Mouse (Mus musculus): ENCODE data around the gene Ephx1. TPM values are rescaled to one million over a fixed set of nuclear protein-coding genes. Genes with fewer than 3 reads are reported as not detected.
A peak's percentile ranks its signal among the peaks of the same experiment; 100 is the strongest.
"Not testable (repeated sequence)": the region's sequence is repeated elsewhere in the genome, so short reads cannot be mapped to it uniquely, and the experiment has no call there.

Gene Ephx1
- polyA plus RNA-seq, 1 experiment from 2014 or later: 2.8 TPM

DNA sequence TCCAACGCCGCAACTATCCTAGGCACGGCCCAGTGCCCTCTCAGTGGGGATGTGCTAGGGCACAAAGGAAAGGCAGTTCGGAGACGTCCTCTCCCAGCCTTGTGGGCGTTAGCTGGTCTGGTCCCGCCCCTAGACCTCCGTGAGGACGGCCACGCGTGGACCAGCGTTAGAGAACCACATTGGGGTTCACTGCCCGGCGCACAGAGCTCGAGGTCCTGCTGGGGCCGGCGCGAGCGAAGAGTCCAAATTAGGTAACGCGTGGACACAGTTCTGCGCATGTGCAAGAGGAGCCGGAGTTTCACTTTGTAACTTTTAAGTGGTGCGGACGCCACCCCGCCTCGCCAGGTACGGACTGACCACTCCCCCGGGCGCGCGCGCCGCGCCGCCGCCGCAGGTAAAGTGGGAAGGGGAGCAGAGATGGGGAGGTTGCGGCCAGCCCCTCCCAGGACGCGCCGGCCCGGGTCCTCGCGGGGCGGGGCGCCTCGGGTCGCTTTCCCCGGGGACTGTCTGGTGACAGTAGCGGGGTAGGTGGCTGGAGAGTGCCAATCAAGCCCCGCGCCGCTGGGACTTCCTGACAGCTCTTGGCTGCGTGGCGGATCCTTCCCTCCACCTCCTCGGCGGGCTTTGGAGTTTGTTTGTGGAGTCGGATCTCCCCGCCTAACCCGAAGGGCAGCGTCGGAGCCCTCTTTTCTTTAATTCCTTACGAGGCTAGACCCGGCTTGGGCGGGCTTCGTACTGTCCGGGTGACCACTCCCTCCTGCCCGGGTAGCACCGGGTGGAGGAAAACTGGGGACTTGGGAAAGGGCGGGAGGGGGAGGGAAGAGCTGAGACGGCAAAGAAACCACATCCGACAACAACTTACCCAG is 78.3 kb downstream of the Ephx1 start, which contains the start of gene Tmem63a:
TSS of gene Tmem63a (plus strand) at position 179 of the 866 bp plus-strand sequence.
- WGBS: under 1% methylated on average over 73 of the region's 73 CpGs
- H3K9me3 ChIP-seq: no peaks in the 10 kb centered on the region
- peaks cover 56% of the 10 kb centered on the region for H3K27me3 ChIP-seq (replicated peaks)

DNA sequence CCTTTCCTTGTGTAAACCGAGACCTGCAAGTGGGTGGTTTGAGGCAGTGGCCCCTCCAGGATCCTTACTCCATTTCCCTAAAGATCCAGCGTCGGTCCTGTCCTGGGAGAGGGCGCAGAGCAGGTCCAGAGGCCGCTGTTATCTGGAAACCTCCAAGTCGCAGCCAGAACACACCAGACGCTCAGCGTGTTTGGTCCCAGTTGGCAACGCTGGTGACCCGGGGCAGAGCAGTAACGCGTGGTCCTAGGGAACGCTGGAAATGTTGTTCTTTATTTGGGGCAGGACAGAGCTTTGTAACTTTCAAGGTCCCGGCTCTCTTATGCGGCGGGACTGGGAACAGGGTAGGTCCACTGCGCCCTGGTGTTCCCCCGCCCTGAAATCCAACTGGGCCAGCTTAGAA is 79.0 kb downstream of the Ephx1 start:
- no peak; the same call in 1 of the 2 replicates for ATAC-seq (ENCODE audit: low FRiP score, low read depth)
- no peaks in the 10 kb centered on the region for H3K9me3 ChIP-seq
- no peaks in the 10 kb centered on the region for H3K36me3 ChIP-seq
- H3K9ac ChIP-seq: peak overlapping the region; percentile 57
- H3K4me1 ChIP-seq: peaks cover 24% of the 10 kb centered on the region
- H3K27me3 ChIP-seq (replicated peaks): peaks cover 62% of the 10 kb centered on the region
- 2% methylated on average over 18 of the region's 18 CpGs for WGBS
- H3K27ac ChIP-seq: no peak overlapping the region
- H3K4me2 ChIP-seq (replicated peaks): peak overlapping the region; percentile 96
- H3K4me3 ChIP-seq: peak overlapping the region; percentile 64

More for the DNA sequence above, 78.3 kb downstream of the Ephx1 start, which contains the start of gene Tmem63a:
- Histone ChIP-seq H3K36me3 (no peaks in the 10 kb centered on the region), H3K27ac (no peak within 1 kb of the TSS), H3K4me2 (replicated peaks) (peak within 1 kb of the TSS; percentile 96), H3K4me1 (peaks cover 24% of the 10 kb centered on the region), H3K9ac (peak within 1 kb of the TSS; percentile 57), H3K4me3 (peak within 1 kb of the TSS; percentile 64)
- ATAC-seq (ENCODE audit: low FRiP score, low read depth): peak; percentile 67

DNA sequence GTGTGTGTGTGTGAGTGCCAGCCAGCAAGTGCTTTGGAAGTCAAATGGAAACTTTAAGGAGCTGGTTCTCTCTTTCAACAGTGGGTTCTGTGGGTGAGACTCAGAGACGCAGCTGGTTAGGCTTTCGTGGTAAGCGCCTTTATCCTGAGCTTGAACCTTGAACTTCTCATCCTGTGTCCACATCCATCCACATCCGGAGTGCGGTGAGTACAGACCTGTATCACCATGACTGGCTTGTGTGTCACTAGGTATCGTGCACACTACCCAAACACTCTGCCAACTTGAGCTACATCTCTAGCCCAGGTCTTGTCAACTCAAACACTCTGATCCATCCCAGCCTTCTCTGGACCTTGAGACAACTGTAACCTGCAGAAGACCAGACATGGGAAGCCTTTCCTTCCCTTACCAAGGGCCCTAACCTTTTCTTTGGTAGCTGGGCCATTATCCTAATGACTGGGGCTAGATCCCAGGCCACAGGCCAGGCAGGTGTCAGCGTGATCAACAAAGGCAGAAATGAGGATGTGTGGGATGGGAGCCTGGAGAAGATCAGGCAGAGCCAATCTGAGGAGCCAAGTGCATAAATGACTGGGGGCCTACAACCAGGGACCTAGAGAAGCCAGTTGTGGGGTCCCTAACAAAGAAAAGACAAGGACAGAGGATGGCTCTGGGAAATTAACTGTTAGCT is 79.8 kb downstream of the Ephx1 start:
- ATAC-seq (ENCODE audit: low FRiP score, low read depth): no peak
- no peaks in the 10 kb centered on the region for H3K36me3 ChIP-seq
- no peak overlapping the region for H3K4me3 ChIP-seq
- peaks cover 69% of the 10 kb centered on the region for H3K27me3 ChIP-seq (replicated peaks)
- peak overlapping the region; percentile 96 for H3K4me2 ChIP-seq (replicated peaks)
- no peak overlapping the region for H3K27ac ChIP-seq
- 82% methylated on average over 7 of the region's 7 CpGs for WGBS
- H3K9me3 ChIP-seq: no peaks in the 10 kb centered on the region
- peaks cover 21% of the 10 kb centered on the region for H3K4me1 ChIP-seq
- no peak overlapping the region for H3K9ac ChIP-seq

DNA sequence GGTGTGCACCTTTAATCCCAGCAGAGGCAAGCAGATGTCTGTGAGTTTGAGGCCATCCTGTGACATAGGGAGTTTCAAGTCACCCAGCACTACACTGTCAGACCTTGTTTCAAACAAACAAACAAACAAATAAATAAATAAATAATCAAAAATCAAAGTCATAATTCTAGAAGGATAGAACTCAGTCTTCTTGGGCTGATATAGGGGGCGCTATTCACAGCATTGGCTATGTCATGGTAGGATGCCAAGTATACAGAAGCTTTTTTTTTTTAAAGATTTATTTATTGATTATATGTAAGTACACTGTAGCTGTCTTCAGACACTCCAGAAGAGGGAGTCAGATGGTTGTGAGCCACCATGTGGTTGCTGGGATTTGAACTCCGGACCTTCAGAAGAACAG is 81.9 kb downstream of the Ephx1 start:
- not testable (repeated sequence) for H3K9ac ChIP-seq; H3K4me3 ChIP-seq; H3K36me3 ChIP-seq; H3K9me3 ChIP-seq; ATAC-seq (ENCODE audit: low FRiP score, low read depth); H3K4me2 ChIP-seq (replicated peaks); H3K27ac ChIP-seq
- WGBS: 84% methylated on average over 2 of the region's 2 CpGs
- Histone ChIP-seq H3K27me3 (replicated peaks) (peaks cover 80% of the 10 kb centered on the region), H3K4me1 (peaks cover 16% of the 10 kb centered on the region)

DNA sequence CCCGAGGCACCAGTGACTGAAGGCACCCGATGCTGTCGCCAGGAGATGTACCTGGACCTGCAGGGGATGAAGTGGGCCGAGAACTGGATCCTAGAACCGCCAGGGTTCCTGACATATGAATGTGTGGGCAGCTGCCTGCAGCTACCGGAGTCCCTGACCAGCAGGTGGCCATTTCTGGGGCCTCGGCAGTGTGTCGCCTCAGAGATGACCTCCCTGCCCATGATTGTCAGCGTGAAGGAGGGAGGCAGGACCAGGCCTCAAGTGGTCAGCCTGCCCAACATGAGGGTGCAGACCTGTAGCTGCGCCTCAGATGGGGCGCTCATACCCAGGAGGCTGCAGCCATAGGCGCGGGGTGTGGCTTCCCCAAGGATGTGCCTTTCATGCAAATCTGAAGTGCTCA is 83.1 kb downstream of the Ephx1 start:
- H3K4me2 ChIP-seq (replicated peaks); H3K4me3 ChIP-seq; H3K27ac ChIP-seq; H3K9me3 ChIP-seq; ATAC-seq (ENCODE audit: low FRiP score, low read depth); H3K9ac ChIP-seq; H3K36me3 ChIP-seq: not testable (repeated sequence)
- peaks cover 22% of the 10 kb centered on the region for H3K4me1 ChIP-seq
- 15% methylated on average over 13 of the region's 13 CpGs for whole genome bisulfite sequencing
- H3K27me3 ChIP-seq (replicated peaks): peaks cover 76% of the 10 kb centered on the region

DNA sequence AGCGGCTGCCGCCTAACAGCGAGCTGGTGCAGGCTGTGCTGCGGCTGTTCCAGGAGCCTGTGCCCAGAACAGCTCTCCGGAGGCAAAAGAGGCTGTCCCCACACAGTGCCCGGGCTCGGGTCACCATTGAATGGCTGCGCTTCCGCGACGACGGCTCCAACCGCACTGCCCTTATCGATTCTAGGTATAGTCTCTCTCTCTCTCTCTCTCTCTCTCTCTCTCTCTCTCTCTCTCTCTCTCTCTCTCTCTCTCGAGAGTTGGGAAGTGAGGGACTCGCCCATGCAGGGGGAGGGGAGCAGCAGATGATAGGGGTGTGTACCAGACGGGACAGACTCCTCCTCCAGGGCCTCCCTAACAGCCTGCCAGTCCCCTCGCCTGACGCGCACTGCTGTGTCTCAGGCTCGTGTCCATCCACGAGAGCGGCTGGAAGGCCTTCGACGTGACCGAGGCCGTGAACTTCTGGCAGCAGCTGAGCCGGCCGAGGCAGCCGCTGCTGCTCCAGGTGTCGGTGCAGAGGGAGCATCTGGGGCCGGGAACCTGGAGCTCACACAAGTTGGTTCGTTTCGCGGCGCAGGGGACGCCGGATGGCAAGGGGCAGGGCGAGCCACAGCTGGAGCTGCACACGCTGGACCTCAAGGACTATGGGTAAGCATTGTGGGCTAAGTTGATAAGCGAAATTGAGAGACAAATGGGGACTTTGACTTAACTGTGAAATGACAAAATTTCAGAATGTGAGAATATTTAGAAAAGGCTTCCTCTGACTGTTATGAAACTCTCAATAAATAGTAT is 83.9 kb downstream of the Ephx1 start:
- Histone ChIP-seq H3K4me3 (peak overlapping the region; percentile 5; the same call in 1 of the 2 replicates), H3K27me3 (replicated peaks) (peaks cover 69% of the 10 kb centered on the region), H3K4me1 (peaks cover 19% of the 10 kb centered on the region), H3K4me2 (replicated peaks) (peak overlapping the region; percentile 51)
- not testable (repeated sequence) for H3K36me3 ChIP-seq, H3K27ac ChIP-seq, H3K9ac ChIP-seq, H3K9me3 ChIP-seq
- peak; percentile 46; the same call in 1 of the 2 replicates for ATAC-seq (ENCODE audit: low FRiP score, low read depth)
- WGBS: 2% methylated on average over 40 of the region's 41 CpGs

DNA sequence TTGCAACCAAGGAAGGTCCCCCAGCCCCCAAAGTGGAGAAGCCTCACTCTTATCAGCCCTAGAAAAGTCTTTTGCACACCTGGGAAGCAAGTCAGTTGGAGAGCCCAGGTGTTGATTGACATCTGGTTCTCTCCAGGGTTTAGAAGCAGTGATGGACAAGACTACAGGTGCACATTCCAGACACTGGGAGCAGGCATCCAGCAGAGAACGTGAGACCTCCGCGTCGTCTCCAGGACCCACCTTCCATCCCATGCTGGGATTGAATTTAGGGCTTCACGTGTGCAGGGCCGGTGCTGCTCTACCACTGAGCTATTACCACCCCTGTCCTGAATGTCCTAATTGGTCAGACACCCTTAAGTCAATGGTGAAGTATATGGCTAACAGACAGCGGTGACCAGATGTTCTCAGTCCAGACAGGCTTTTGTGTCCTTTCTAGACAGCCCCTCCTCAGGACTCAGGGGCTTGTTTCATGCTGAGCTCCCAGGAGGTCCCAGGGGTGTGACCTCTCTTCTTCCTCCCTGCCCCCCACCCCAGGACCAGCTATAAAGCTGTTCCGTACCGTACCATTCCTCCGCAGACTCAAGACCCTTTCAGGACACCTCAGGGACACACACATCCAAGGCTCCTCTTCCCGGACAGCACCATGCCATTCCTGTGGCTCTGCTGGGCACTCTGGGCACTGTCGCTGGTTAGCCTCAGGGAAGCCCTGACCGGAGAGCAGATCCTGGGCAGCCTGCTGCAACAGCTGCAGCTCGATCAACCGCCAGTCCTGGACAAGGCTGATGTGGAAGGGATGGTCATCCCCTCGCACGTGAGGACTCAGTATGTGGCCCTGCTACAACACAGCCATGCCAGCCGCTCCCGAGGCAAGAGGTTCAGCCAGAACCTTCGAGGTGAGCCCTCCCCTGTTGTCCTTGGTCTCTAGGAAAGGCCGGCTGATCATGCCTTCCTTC is 86.0 kb downstream of the Ephx1 start, which contains the start of gene Lefty1:
TSS of gene Lefty1 (plus strand) at position 556 of the 953 bp plus-strand sequence.
- Histone ChIP-seq H3K9me3 (no peaks in the 10 kb centered on the region), H3K4me2 (replicated peaks) (no peak within 1 kb of the TSS), H3K27ac (no peak within 1 kb of the TSS), H3K27me3 (replicated peaks) (peaks cover 48% of the 10 kb centered on the region), H3K4me3 (no peak within 1 kb of the TSS), H3K9ac (no peak within 1 kb of the TSS), H3K36me3 (no peaks in the 10 kb centered on the region), H3K4me1 (peaks cover 10% of the 10 kb centered on the region; the same call in 1 of the 2 replicates)
- no peak for ATAC-seq (ENCODE audit: low FRiP score, low read depth)
- 8% methylated on average over 21 of the region's 21 CpGs for WGBS

DNA sequence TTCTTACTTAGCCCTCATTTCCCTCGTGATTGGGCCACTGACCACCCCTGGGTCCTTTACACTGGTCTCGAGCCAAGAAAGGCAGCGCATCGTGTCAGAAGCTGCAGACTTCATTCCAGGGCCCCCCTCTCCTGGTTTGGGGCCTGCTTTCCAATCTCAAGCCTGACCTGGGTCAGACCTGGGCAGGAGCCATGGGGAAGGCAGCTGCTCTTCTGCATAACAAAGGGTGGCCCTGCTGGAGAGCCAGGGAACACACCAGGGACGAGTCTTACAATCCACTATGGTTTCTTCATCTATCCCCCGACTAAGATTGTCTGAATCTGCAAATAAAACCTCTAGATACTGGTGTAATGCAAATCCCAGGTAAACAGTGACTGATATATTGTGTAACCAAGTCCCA is 87.0 kb downstream of the Ephx1 start:
- no peak overlapping the region for H3K9ac ChIP-seq
- H3K27ac ChIP-seq: no peak overlapping the region; the same call in 1 of the 2 replicates
- H3K36me3 ChIP-seq: no peaks in the 10 kb centered on the region
- no peak overlapping the region for H3K4me2 ChIP-seq (replicated peaks)
- peak; percentile 51; the same call in 1 of the 2 replicates for ATAC-seq (ENCODE audit: low FRiP score, low read depth)
- WGBS: 7% methylated on average over 6 of the region's 6 CpGs
- no peak overlapping the region for H3K4me3 ChIP-seq
- peaks cover 48% of the 10 kb centered on the region for H3K27me3 ChIP-seq (replicated peaks)
- H3K4me1 ChIP-seq: peaks cover 10% of the 10 kb centered on the region; the same call in 1 of the 2 replicates
- H3K9me3 ChIP-seq: no peaks in the 10 kb centered on the region

DNA sequence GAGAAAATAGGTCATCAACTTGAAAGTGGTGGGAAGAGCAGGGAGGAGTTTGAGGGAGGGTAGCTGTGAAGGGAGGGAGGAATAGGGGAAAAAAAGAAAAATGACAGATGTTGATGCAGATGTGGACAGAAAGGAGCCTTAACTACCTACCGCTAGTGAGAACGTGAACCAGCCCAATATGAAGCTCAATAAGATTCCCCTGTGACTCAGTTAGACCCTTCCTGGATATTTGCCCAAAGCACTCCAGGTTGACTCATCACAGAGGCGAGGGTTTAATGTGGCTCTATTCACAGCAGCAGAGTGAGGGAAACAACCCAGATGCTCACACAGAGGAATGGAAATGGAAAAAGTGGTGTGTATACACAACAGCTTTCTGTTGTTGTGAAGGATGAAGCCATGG is 89.6 kb downstream of the Ephx1 start:
- Histone ChIP-seq H3K4me1 (peaks cover 10% of the 10 kb centered on the region; the same call in 1 of the 2 replicates), H3K4me3 (no peak overlapping the region), H3K36me3 (no peaks in the 10 kb centered on the region), H3K9me3 (no peaks in the 10 kb centered on the region), H3K27me3 (replicated peaks) (peaks cover 29% of the 10 kb centered on the region), H3K4me2 (replicated peaks) (no peak overlapping the region), H3K27ac (no peak overlapping the region), H3K9ac (no peak overlapping the region)
- no peak for ATAC-seq (ENCODE audit: low FRiP score, low read depth)
- 79% methylated on average over 3 of the region's 3 CpGs for WGBS

DNA sequence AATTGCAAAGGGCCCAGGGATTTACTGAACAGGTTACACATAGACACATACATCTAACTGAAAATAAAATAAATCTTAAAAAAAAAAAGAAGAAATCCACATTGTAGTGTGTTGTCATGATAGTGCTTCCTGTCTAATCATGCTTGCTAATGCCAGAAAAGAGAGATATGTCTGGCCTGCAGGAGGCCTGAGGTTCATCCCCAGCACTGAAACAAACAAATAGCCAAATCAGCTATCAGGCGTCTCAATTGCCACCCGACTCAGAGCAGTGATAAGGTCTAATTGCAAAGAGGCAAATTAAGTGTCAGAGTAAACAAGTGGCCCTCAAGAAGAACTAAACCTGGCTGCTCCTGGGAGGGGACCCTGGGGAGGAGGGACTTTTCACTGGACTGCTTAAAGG is 91.1 kb downstream of the Ephx1 start:
- ATAC-seq (ENCODE audit: low FRiP score, low read depth): no peak
- Histone ChIP-seq H3K9me3 (no peaks in the 10 kb centered on the region), H3K4me3 (no peak overlapping the region), H3K4me1 (peaks cover 6% of the 10 kb centered on the region; the same call in 1 of the 2 replicates), H3K27me3 (replicated peaks) (peaks cover 16% of the 10 kb centered on the region), H3K36me3 (no peaks in the 10 kb centered on the region), H3K4me2 (replicated peaks) (no peak overlapping the region), H3K9ac (no peak overlapping the region), H3K27ac (no peak overlapping the region)
- WGBS: 44% methylated on average over 2 of the region's 2 CpGs

DNA sequence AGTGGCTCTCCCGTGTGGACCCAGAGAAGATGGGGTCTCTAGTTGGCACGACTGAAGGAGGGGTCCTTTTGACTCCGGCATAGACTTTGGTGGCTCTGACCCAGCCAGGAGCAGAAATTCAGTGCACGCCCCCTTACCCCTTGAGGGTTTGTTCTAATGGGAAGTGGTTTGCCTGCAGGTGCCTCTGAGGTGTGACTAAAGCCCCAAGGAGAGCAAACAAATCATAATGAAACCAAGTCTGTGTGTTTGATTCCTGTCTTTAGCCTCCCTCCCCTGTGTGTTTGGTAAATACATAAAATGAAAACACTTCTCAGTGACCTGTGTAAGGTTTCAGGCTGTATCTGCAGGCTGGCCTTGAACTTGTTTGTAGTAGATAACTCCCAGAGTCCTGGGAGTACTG is 94.4 kb downstream of the Ephx1 start:
- H3K9ac ChIP-seq: no peak overlapping the region
- no peak overlapping the region for H3K4me3 ChIP-seq
- no peak overlapping the region for H3K4me2 ChIP-seq (replicated peaks)
- H3K4me1 ChIP-seq: no peaks in the 10 kb centered on the region
- 72% methylated on average over 4 of the region's 4 CpGs for WGBS
- H3K36me3 ChIP-seq: no peaks in the 10 kb centered on the region
- no peak overlapping the region for H3K27ac ChIP-seq
- ATAC-seq (ENCODE audit: low FRiP score, low read depth): no peak
- H3K27me3 ChIP-seq (replicated peaks): no peaks in the 10 kb centered on the region
- H3K9me3 ChIP-seq: no peaks in the 10 kb centered on the region
